22 mouse cellular contexts compared by ENCODE assay signal in genomic region chr4:116291561-116291960, GRCm38 (mm10).
DNase-seq lines count a peak whose midpoint lies in the region; ATAC-seq and TF ChIP-seq lines count a peak whose summit lies in the region.
"Had no signal": no experiment of that assay in that cellular context is flagged by ENCODE, and none has a peak within 500 bp of the region (broad histone marks: within the 10 kb centered on the region; RNA-seq: fewer than 3 reads in every experiment).

No protein-coding gene starts in this region.

- intact Hi-C loops in left cerebral cortex, adult 2 months (cut with DNase I) = no loop called here
- intact Hi-C loops in left cerebral cortex, postnatal 36 days (cut with DNase I) = no loop called here

- no peak overlapping the region for H3K4me3 ChIP-seq in left cerebral cortex, adult 2 months
- H3K4me3 ChIP-seq in lung, postnatal 0 days (ENCODE audit: low read depth, low read length) = no peak overlapping the region
- H3K4me3 ChIP-seq: embryonic facial prominence, embryonic 13.5 days; forebrain, embryonic 10.5 days; intestine, embryonic 15.5 days; limb, embryonic 10.5 days had no signal

- H3K4me2 ChIP-seq in lung, postnatal 0 days (replicated peaks; ENCODE audit: low read depth, low read length) = no peak overlapping the region
- H3K4me2 ChIP-seq: embryonic facial prominence, embryonic 13.5 days; heart, embryonic 11.5 days; intestine, embryonic 15.5 days; midbrain, embryonic 11.5 days had no signal

- H3K36me3 ChIP-seq in lung, postnatal 0 days (ENCODE audit: insufficient read depth, low read length) = peaks cover 6% of the 10 kb centered on the region; the same call in 1 of the 2 replicates
- H3K36me3 ChIP-seq: intestine, embryonic 15.5 days had no signal

- H3K27ac ChIP-seq in left cerebral cortex, adult 2 months = no peak overlapping the region
- H3K27ac ChIP-seq in lung, postnatal 0 days (ENCODE audit: low read length) = no peak overlapping the region
- H3K27ac ChIP-seq: embryonic facial prominence, embryonic 13.5 days; forebrain, embryonic 10.5 days; intestine, embryonic 15.5 days; limb, embryonic 10.5 days; liver, embryonic 14.5 days had no signal

- no peak for ATAC-seq in monocyte, adult 5-6 weeks (replicated peaks; ENCODE audit: insufficient number of reproducible peaks, low FRiP score, low TSS enrichment, poor library complexity, severe bottlenecking)
- no peak for ATAC-seq in lung, postnatal 0 days
- ATAC-seq: intestine, embryonic 15.5 days had no signal

- no peak for TF ChIP-seq EP300 in lung, postnatal 0 days (IDR thresholded peaks at IDR 0.05)

- no peaks in the 10 kb centered on the region for H3K9me3 ChIP-seq in lung, postnatal 0 days (ENCODE audit: low read length)
- H3K9me3 ChIP-seq: embryonic facial prominence, embryonic 13.5 days; forebrain, embryonic 10.5 days; intestine, embryonic 15.5 days; limb, embryonic 10.5 days had no signal

- 94% methylated on average over 6 of the region's 6 CpGs for WGBS in lung, postnatal 0 days

- no peaks in the 10 kb centered on the region for H3K27me3 ChIP-seq in lung, postnatal 0 days (replicated peaks; ENCODE audit: insufficient read depth, low read length)
- H3K27me3 ChIP-seq: embryonic facial prominence, embryonic 13.5 days; intestine, embryonic 15.5 days had no signal

- no peaks in the 10 kb centered on the region for H3K4me1 ChIP-seq in lung, postnatal 0 days (ENCODE audit: insufficient read depth, low read depth, low read length)
- H3K4me1 ChIP-seq: embryonic facial prominence, embryonic 13.5 days; forebrain, embryonic 10.5 days; intestine, embryonic 15.5 days; limb, embryonic 10.5 days had no signal

- no peak overlapping the region for H3K9ac ChIP-seq in lung, postnatal 0 days (replicated peaks; ENCODE audit: low read depth)
- H3K9ac ChIP-seq: embryonic facial prominence, embryonic 13.5 days; intestine, embryonic 15.5 days; liver, embryonic 14.5 days had no signal

- TF ChIP-seq CTCF in left cerebral cortex, adult 2 months (IDR thresholded peaks at IDR 0.05) = no peak
- no peak for TF ChIP-seq CTCF in lung, postnatal 0 days (IDR thresholded peaks at IDR 0.05)

- peak; percentile 33 to 74 for DNase-seq in frontal cortex, adult 2 months (ENCODE audit: extremely low spot score in 1 of 2, low spot score in 1 of 2)
- DNase-seq in frontal cortex, postnatal 25 days (ENCODE audit: low spot score in 2 of 2) = no peak
- peak; percentile 32 to 54 for DNase-seq in left cerebral cortex, adult 2 months (ENCODE audit: extremely low spot score in 1 of 2, low spot score in 2 of 2)
- no peak for DNase-seq in left cerebral cortex, adult 11 months (ENCODE audit: low spot score)
- DNase-seq in cerebellum, adult 18-20 months = peak; percentile 66 to 78
- DNase-seq in left cerebral cortex, postnatal 36 days (ENCODE audit: low spot score in 2 of 2) = peak; percentile 36 to 49
- DNase-seq in lung, postnatal 0 days (ENCODE audit: low spot score) = no peak
- DNase-seq: adrenal gland, postnatal 25 days; B cell, adult 2 months; gastrocnemius, postnatal 14 days; heart, postnatal 36 days; kidney, postnatal 10 days; lung, postnatal 14 days; spleen, adult 18-20 months had no signal

Comparison
In these comparisons a context has a peak if more than half of its experiments do, and no peak if none do; other contexts are left out.
1. DNase-seq: peak in frontal cortex, adult 2 months (2 of 2), left cerebral cortex, adult 2 months (2 of 2), cerebellum, adult 18-20 months (2 of 2) and left cerebral cortex, postnatal 36 days (2 of 2); none in frontal cortex, postnatal 25 days (0 of 2), left cerebral cortex, adult 11 months (single experiment) and lung, postnatal 0 days (single experiment).